Mouse (Mus musculus) C2C12 (cell line): ENCODE measurements around the gene Lsm10.

ENCODE experiments used
- CEBPB ChIP-seq: IDR thresholded peaks from one replicate; pipeline ENCODE4 v1.6.1; 2011; ENCODE audit warnings: low read depth, mild to moderate bottlenecking, control low read depth, moderate library complexity
- CTCF ChIP-seq: IDR thresholded peaks from one replicate; pipeline ENCODE4 v1.5.1; 2011; ENCODE audit not compliant: control insufficient read depth, insufficient read depth, insufficient read length
- FOSL1 ChIP-seq: IDR thresholded peaks from one replicate; pipeline ENCODE4 v1.8.0; 2011; ENCODE audit warnings: mild to moderate bottlenecking, low read length; ENCODE audit not compliant: poor library complexity, insufficient read depth, severe bottlenecking
- MAX ChIP-seq: IDR thresholded peaks from one replicate; pipeline ENCODE4 v1.6.1; 2011; ENCODE audit warnings: mild to moderate bottlenecking, control low read depth
- MYOD1 ChIP-seq: IDR thresholded peaks from one replicate; pipeline ENCODE4 v1.6.1; 2011; ENCODE audit warnings: low read depth; ENCODE audit not compliant: control insufficient read depth, insufficient read length
- MYOG ChIP-seq: IDR thresholded peaks from one replicate; pipeline ENCODE4 v1.6.1; 2011; ENCODE audit not compliant: control insufficient read depth, insufficient read length; ENCODE audit errors: extremely low read depth
- USF1 ChIP-seq: IDR thresholded peaks from one replicate; pipeline ENCODE4 v1.6.1; 2011; ENCODE audit warnings: low read depth, mild to moderate bottlenecking, control low read depth, moderate library complexity

DNA sequence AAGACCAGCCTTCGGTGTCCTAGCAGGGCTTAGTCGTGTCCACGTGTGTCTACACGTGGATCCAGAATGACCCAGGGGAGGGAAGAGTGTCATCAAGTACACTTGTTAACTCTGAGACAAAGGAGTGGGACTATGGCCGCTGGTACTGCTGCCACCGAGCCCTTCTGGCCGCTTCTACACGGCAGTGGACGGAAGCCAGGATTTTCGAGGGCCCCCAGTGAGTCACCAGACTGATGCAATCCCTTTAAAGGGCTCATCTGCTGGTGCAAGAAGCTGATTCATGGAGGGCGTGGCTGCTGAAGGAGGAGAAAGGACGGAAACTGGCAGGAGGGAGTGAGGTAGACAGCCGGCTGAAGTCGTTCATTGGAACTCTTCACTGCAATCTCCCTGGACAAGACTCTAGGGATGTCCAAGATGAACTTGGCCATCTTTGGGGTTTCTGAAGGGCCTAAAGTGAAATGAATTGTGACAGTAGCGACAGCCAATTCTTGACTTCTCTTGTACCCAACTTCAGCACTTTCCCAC is 6.7 kb downstream of the Lsm10 start:
- TF ChIP-seq USF1, result no peak
- TF ChIP-seq CTCF, result no peak
- TF ChIP-seq MYOG, result no peak
- TF ChIP-seq FOSL1, result peak; percentile 88
- TF ChIP-seq MYOD1, result peak; percentile 6
- TF ChIP-seq CEBPB, result peak; percentile 98
- TF ChIP-seq MAX, result peak; percentile 34
